Mouse (Mus musculus) kidney, adult 2 months (tissue): ENCODE results near the gene Bahd1. TPM values are rescaled to one million over a fixed set of nuclear protein-coding genes. Genes with fewer than 3 reads are reported as not detected.

Experiments
- DNase-seq: peaks from one replicate; pipeline ENCODE4 v3.0.0; 2021
- H3K27ac ChIP-seq: fragments of 200-500 bp; 2 replicates; pipeline ENCODE4 v1.5.1; 2012; ENCODE audit warnings: low read depth, low read length, control low read depth, inconsistent platforms; ENCODE audit not compliant: insufficient read depth
- H3K27me3 ChIP-seq: fragments of 200-500 bp; replicated peaks from 2 replicates; pipeline ENCODE4 v1.6.1; 2012; ENCODE audit warnings: mild to moderate bottlenecking, moderate library complexity, low read length, inconsistent platforms; ENCODE audit not compliant: control insufficient read depth, insufficient read depth
- H3K36me3 ChIP-seq: fragments of 200-500 bp; 2 replicates; pipeline ENCODE4 v1.6.1; 2012; ENCODE audit warnings: mild to moderate bottlenecking, moderate library complexity, low read length, inconsistent platforms; ENCODE audit not compliant: control insufficient read depth, insufficient read depth
- H3K4me1 ChIP-seq: fragments of 200-500 bp; 2 replicates; pipeline ENCODE4 v1.6.1; 2011; ENCODE audit warnings: low read length; ENCODE audit not compliant: control insufficient read depth, insufficient read depth
- H3K4me3 ChIP-seq: fragments of 200-500 bp; 2 replicates; pipeline ENCODE4 v1.5.1; 2011; ENCODE audit warnings: mild to moderate bottlenecking, low read depth, low read length, control low read depth; ENCODE audit not compliant: insufficient read depth
- CTCF ChIP-seq: fragments of 200-500 bp; conservative IDR thresholded peaks from 2 replicates; pipeline ENCODE4 v1.5.1; 2011; ENCODE audit warnings: low read depth, mild to moderate bottlenecking, control low read depth, low read length, moderate library complexity, mixed read lengths; ENCODE audit not compliant: insufficient read depth, insufficient read length
- POLR2A ChIP-seq: fragments of 200-500 bp; IDR thresholded peaks from one replicate; pipeline ENCODE4 v1.6.1; 2011; ENCODE audit warnings: low read depth, low read length, control low read depth
- WGBS: fragments of 180-500 bp; shearing (Covaris S2); methylation state at CpG from one replicate; pipeline ENCODE4 v1.1.7; 2018; 5-methylcytosine and 5-hydroxymethylcytosine counted together
- polyA plus RNA-seq: library from polyadenylated mRNA; depleted of rRNA; stranded (reverse); fragments of >200 nt; gene quantifications from 2 replicates; pipeline ENCODE4 v1.2.3, GENCODE M21; 2012

Gene Bahd1
- polyA plus RNA-seq, 1 experiment: 17.5 TPM

DNA sequence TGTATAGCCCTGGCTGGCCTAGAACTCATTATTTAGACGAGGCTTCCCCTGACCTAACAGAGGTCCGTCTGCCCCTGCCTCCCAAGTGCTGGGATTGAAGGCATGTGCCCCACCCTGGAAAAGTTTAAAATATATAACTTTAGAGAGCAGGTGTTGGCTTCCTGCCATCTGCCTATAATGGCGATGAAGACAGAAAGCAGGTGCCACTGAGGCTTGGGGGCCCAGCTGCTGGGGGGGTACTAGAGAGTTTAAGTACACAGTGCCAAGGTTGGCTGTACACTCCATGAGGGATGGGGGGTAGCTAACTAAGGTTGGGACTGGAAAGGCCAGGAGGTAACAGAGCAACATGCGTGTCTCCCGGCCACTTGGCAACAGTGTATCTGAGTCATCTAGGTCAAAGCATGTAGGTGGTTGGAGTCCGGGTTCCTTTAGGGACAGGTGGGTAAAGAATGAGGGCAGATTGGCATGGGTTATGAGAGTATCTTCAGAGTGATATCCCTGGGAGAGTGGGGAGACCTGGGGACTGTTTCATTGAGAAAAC, 26.2 kb upstream of the Bahd1 start:
- no peak for TF ChIP-seq CTCF
- TF ChIP-seq POLR2A: no peak
- Histone ChIP-seq H3K27ac (no peak overlapping the region), H3K4me3 (no peak overlapping the region), H3K4me1 (no peaks in the 10 kb centered on the region), H3K27me3 (no peaks in the 10 kb centered on the region), H3K36me3 (peaks cover 2% of the 10 kb centered on the region)
- DNase-seq: no peak
- 81% methylated on average over 6 of the region's 6 CpGs for WGBS

DNA sequence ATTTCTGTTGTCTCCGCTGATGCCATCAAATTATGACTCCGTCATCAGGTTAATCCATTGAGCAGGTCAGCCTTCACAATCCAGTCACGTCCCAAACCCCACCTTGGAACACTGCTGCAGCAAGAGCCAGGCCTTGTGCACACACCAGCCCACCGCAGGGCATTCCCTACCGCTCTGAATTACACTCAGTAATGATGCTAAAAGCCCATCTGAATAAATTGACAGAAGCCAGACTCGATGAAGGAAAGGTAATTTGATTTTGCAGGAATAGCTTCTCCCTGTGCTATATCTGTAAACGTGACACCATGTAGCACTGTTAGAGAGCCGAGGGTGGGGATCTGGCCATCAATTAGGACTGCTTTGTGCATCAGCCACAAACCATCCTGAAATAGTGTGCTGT, 24.9 kb upstream of the Bahd1 start:
- 94% methylated on average over 8 of the region's 8 CpGs for WGBS
- H3K36me3 ChIP-seq: peaks cover 2% of the 10 kb centered on the region

GRCm38 (mm10) chr2:118876453-118876852, 23.7 kb upstream of the Bahd1 start:
- 93% methylated on average over 9 of the region's 9 CpGs for WGBS
- peaks cover 6% of the 10 kb centered on the region; the same call in 1 of the 2 replicates for H3K4me1 ChIP-seq
- TF ChIP-seq CTCF (no peak), POLR2A (no peak)
- H3K27ac ChIP-seq: no peak overlapping the region
- no peak overlapping the region for H3K4me3 ChIP-seq
- DNase-seq: no peak
- peaks cover 2% of the 10 kb centered on the region for H3K36me3 ChIP-seq
- H3K27me3 ChIP-seq: no peaks in the 10 kb centered on the region

More for the DNA sequence above, 24.9 kb upstream of the Bahd1 start:
- Histone ChIP-seq H3K27me3 (no peaks in the 10 kb centered on the region), H3K27ac (no peak overlapping the region), H3K4me1 (no peaks in the 10 kb centered on the region), H3K4me3 (no peak overlapping the region)
- no peak for DNase-seq
- TF ChIP-seq CTCF: no peak
- TF ChIP-seq POLR2A: no peak

DNA sequence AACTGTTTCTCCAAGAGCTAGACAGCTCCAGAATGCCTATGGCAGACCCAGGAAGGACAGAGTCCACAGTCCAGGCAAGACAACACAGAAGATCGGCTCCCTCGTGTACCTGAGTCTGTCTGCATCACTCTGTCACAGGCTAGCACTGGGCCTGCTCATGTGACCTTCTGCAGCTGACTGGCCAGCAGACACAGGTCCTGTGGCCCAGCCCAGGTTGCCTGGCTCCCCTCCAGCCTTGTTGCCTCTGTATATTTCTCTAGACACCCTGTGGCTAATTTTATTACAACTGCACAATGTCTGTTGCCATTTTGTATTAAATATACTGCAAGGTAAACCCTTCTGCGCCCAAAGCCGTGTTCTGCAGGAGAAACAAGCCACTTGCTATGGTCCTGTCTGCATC, 19.2 kb upstream of the Bahd1 start:
- 61% methylated on average over 4 of the region's 4 CpGs for WGBS
- TF ChIP-seq POLR2A (no peak), CTCF (no peak)
- peak overlapping the region; percentile 19; the same call in 1 of the 2 replicates for H3K27ac ChIP-seq
- peaks cover 6% of the 10 kb centered on the region; the same call in 1 of the 2 replicates for H3K4me1 ChIP-seq
- H3K36me3 ChIP-seq: peaks cover 2% of the 10 kb centered on the region; the same call in 1 of the 2 replicates
- no peaks in the 10 kb centered on the region for H3K27me3 ChIP-seq
- H3K4me3 ChIP-seq: no peak overlapping the region
- DNase-seq: peak; percentile 76

- WGBS: 60% methylated on average over 5 of the region's 5 CpGs
- H3K4me1 ChIP-seq: peaks cover 6% of the 10 kb centered on the region; the same call in 1 of the 2 replicates
- no peaks in the 10 kb centered on the region for H3K36me3 ChIP-seq
- no peak for DNase-seq
- H3K27me3 ChIP-seq: no peaks in the 10 kb centered on the region
- no peak overlapping the region for H3K4me3 ChIP-seq
- TF ChIP-seq CTCF: no peak
- TF ChIP-seq POLR2A: no peak
- no peak overlapping the region for H3K27ac ChIP-seq
Measured at GRCm38 (mm10) chr2:118881956-118882355, 18.2 kb upstream of the Bahd1 start.

DNA sequence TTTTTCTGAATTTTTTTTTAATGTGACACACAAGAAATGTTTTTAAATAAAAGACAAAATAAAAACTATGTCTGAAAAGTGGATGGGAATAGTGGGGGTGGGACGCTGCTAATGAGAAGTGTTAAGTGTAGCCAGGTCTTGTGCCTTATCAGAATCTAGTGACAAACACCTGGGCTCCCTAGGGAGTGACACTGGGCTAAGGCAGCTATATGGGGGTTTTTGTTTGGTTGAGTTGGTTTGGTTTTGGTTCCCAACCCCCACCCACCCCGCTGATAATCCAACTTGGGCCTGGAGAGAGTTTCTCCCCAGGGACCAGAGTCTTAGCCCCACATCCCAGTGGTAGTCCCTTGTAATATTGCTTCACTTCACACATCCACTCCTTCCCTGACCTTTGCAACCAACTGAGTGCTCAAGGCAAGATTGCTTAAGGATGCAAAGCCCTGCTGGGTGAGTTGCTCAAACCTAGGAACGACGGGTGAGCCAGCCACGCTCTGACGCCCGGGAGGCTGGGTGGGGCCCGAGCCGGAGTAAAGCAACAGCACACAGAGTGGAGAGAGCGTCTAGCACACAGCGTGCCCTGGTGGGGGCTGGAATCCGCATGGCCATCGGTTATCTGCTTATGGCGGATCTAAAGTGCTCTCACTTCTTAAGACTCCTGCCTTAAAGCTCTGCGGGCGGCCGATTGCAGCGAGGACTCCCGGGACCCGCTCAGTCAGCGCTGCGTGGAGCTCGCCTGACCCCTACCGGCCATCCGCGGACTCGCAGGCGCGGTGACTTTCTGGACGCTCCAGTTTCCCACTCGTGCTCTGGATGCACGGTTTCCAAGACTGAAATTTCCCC, 17.1 kb upstream of the Bahd1 start:
- DNase-seq: peak; percentile 86
- WGBS: 4% methylated on average over 32 of the region's 32 CpGs
- H3K4me3 ChIP-seq: peak overlapping the region; percentile 16
- H3K27me3 ChIP-seq: no peaks in the 10 kb centered on the region
- H3K27ac ChIP-seq: no peak overlapping the region
- H3K4me1 ChIP-seq: peaks cover 6% of the 10 kb centered on the region; the same call in 1 of the 2 replicates
- no peaks in the 10 kb centered on the region for H3K36me3 ChIP-seq
- TF ChIP-seq CTCF (peak; percentile 97), POLR2A (no peak)

DNA sequence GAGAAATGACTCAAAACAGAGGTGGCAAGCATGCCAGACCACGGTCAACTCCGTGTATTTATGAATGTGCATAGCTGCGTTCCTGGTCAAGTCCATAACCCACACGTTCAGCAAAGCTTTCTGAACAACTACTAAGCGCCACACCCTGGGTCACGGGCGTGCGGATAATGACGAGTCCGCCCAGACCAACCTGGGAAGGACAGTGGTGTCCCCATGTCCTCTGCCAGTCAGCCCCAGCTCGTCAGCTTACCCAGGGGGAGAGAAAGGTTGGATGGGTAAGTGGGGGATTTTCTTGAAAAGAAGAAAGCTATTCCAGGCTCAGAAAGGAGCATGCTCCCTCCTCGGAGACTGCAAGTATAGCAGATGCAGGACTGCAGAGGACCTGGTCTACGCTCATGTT, 12.7 kb upstream of the Bahd1 start:
- Histone ChIP-seq H3K4me3 (no peak overlapping the region), H3K36me3 (no peaks in the 10 kb centered on the region), H3K27me3 (no peaks in the 10 kb centered on the region), H3K4me1 (no peaks in the 10 kb centered on the region; the same call in 1 of the 2 replicates), H3K27ac (no peak overlapping the region)
- TF ChIP-seq CTCF (no peak), POLR2A (no peak)
- DNase-seq: no peak
- WGBS: 67% methylated on average over 13 of the region's 13 CpGs
